Mouse (Mus musculus) kidney, embryonic 14.5 days (tissue): Measurements from ENCODE around the gene Pcbp1. TPM values are rescaled to one million over a fixed set of nuclear protein-coding genes. Genes with fewer than 3 reads are reported as not detected.
A peak's percentile ranks its signal among the peaks of the same experiment; 100 is the strongest.

Experiments
- ATAC-seq: fragments of 200-750 bp; cut with Nextera tagmentation; 2 replicates; pipeline ENCODE4 v1.8.0; 2017; ENCODE audit warnings: moderate number of reproducible peaks, mild to moderate bottlenecking, moderate TSS enrichment, moderate library complexity; ENCODE audit not compliant: low FRiP score, low TSS enrichment
- H3K27ac ChIP-seq: fragments of 300-500 bp; sonication (generic); 2 replicates; pipeline ENCODE4 v1.5.1; 2014; ENCODE audit warnings: low read depth, mild to moderate bottlenecking, low read length, moderate library complexity, mixed read lengths
- H3K27me3 ChIP-seq: fragments of 300-500 bp; sonication (generic); 2 replicates; pipeline ENCODE4 v1.6.1; 2014; ENCODE audit warnings: mild to moderate bottlenecking, low read length; ENCODE audit not compliant: control insufficient read depth, insufficient read depth
- H3K36me3 ChIP-seq: fragments of 300-500 bp; sonication (generic); 2 replicates; pipeline ENCODE4 v1.6.1; 2014; ENCODE audit warnings: low read length, mixed read lengths; ENCODE audit not compliant: control insufficient read depth, insufficient read depth
- H3K4me1 ChIP-seq: fragments of 300-500 bp; sonication (generic); 2 replicates; pipeline ENCODE4 v1.6.1; 2014; ENCODE audit warnings: low read length, mixed read lengths; ENCODE audit not compliant: control insufficient read depth, insufficient read depth
- H3K4me2 ChIP-seq: fragments of 300-500 bp; sonication (generic); replicated peaks from 2 replicates; pipeline ENCODE4 v1.6.1; 2014; ENCODE audit warnings: low read depth, mild to moderate bottlenecking, low read length
- H3K4me3 ChIP-seq: fragments of 300-500 bp; sonication (generic); 2 replicates; pipeline ENCODE4 v1.5.1; 2014; ENCODE audit warnings: mild to moderate bottlenecking, low read length
- H3K9ac ChIP-seq: fragments of 300-500 bp; sonication (generic); 2 replicates; pipeline ENCODE4 v1.6.1; 2014; ENCODE audit warnings: low read depth, mild to moderate bottlenecking, low read length, moderate library complexity
- H3K9me3 ChIP-seq: fragments of 300-500 bp; sonication (generic); 2 replicates; pipeline ENCODE4 v1.6.1; 2016; ENCODE audit warnings: low read length; ENCODE audit not compliant: control insufficient read depth
- WGBS: fragments of 180-500 bp; shearing (Covaris S2); extraction: QIAGEN DNeasy Blood & Tissue Kit; methylation state at CpG from one replicate; pipeline ENCODE4 v1.1.7; 2014; 5-methylcytosine and 5-hydroxymethylcytosine counted together
- polyA plus RNA-seq: library from polyadenylated mRNA; unstranded; fragments of >200 nt; fragmentation: Nextera tagmentation; extraction: Ambion mirVana; gene quantifications from 2 replicates; pipeline ENCODE4 v1.2.1, GENCODE M21; 2014

Pcbp1 gene
- polyA plus RNA-seq, 1 experiment from 2014 or later: 492 TPM

- H3K9ac ChIP-seq: no peak overlapping the region
- no peaks in the 10 kb centered on the region for H3K4me1 ChIP-seq
- no peak overlapping the region for H3K4me3 ChIP-seq
- H3K27ac ChIP-seq: no peak overlapping the region
- H3K4me2 ChIP-seq: no peak overlapping the region
- no peaks in the 10 kb centered on the region for H3K27me3 ChIP-seq
- 88% methylated on average over 4 of the region's 4 CpGs for WGBS
- no peaks in the 10 kb centered on the region for H3K36me3 ChIP-seq
- H3K9me3 ChIP-seq: no peaks in the 10 kb centered on the region
- ATAC-seq: no peak
Observed at GRCm38 (mm10) chr6:86503513-86503912, 22.6 kb downstream of the Pcbp1 start.

DNA sequence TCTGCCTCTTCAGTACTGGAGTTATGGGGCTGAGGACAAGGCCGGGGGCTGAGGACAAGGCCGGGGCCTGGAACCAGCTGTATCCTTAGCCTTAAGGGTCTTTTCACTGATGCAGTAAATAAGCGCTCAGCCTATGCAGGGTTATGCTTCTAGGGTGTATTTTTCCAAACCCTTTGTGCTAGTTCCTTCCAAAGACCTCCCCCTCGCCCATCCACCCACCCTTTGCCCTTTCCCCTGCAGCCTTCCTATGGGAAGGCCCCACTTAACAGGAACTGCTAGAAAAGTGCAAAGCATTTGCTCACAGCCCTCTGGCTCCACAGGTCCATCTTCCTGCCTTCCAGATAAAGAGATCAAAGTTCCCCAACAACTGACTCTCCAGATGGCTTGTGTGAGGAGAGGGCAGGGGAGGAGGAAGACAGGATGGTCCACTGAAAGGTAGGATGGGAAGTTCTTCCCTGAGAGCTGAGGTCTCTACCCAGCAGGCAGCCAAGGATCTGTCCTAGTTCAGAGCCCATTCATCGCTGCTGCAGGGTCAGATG lies 26.5 kb downstream of the Pcbp1 start:
- Histone ChIP-seq H3K9ac (peak overlapping the region; percentile 32; the same call in 1 of the 2 replicates), H3K4me2 (no peak overlapping the region), H3K27me3 (no peaks in the 10 kb centered on the region), H3K36me3 (no peaks in the 10 kb centered on the region), H3K9me3 (0 out of 2 replicates have a peak, but pooled peaks cover 5% of the 10 kb centered on the region), H3K4me3 (no peak overlapping the region), H3K4me1 (peaks cover 15% of the 10 kb centered on the region; the same call in 1 of the 2 replicates), H3K27ac (peak overlapping the region; percentile 53)
- WGBS: 43% methylated on average over 5 of the region's 5 CpGs
- no peak; the same call in 1 of the 2 replicates for ATAC-seq

DNA sequence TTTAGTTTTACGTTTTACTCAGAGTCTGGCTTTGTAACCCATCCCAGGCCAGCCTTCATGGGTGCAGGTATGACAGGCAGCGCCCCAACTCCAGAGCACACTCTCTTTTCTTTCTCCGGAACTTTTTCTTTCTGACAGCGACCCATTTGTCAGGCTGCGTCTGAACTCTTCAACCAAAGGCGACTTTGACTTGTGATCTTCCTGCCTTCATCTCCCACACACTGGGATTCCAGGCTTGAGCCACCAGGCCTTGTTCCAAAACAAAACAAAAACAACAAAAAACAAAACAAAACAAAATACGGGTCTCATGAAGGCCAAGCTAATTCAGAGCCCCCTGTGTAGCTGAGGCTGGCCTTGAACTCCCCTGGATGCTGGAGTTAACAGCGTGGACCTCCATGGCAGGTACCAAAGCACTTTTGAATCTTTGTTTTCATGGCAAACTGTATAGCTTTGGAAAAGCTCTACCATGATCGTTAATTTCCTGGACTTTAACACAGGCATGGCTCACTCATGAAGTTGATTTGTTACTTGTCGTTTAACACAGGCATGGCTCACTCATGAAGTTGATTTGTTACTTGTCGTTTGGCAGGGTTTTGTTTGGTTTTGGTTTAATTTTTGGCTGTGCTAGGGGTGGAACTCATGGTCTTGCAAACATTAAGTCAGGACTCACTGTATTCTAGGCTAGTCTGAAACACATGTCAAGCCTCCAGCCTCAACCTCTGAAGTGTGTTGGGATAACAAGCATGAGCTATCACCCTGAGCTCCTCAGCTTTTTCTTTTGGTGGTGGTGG lies 28.0 kb downstream of the Pcbp1 start:
- no peaks in the 10 kb centered on the region for H3K27me3 ChIP-seq
- 34% methylated on average over 11 of the region's 11 CpGs for WGBS
- no peak overlapping the region for H3K9ac ChIP-seq
- no peaks in the 10 kb centered on the region for H3K36me3 ChIP-seq
- H3K4me1 ChIP-seq: peaks cover 18% of the 10 kb centered on the region; the same call in 1 of the 2 replicates
- H3K4me3 ChIP-seq: peak overlapping the region; percentile 26; the same call in 1 of the 2 replicates
- peak overlapping the region; percentile 78 for H3K27ac ChIP-seq
- no peak for ATAC-seq
- peak overlapping the region; percentile 32 for H3K4me2 ChIP-seq
- 0 out of 2 replicates have a peak, but pooled peaks cover 5% of the 10 kb centered on the region for H3K9me3 ChIP-seq

- H3K27ac ChIP-seq: peak overlapping the region; percentile 78
- ATAC-seq: peak; percentile 48
- peak overlapping the region; percentile 32 for H3K4me2 ChIP-seq
- H3K9me3 ChIP-seq: 0 out of 2 replicates have a peak, but pooled peaks cover 5% of the 10 kb centered on the region
- no peaks in the 10 kb centered on the region for H3K36me3 ChIP-seq
- peak overlapping the region; percentile 26 for H3K4me3 ChIP-seq
- H3K4me1 ChIP-seq: peaks cover 18% of the 10 kb centered on the region; the same call in 1 of the 2 replicates
- WGBS: 13% methylated on average over 13 of the region's 13 CpGs
- peak overlapping the region; percentile 31; the same call in 1 of the 2 replicates for H3K9ac ChIP-seq
- H3K27me3 ChIP-seq: no peaks in the 10 kb centered on the region
Observed at GRCm38 (mm10) chr6:86497071-86497815, 28.9 kb downstream of the Pcbp1 start.

DNA sequence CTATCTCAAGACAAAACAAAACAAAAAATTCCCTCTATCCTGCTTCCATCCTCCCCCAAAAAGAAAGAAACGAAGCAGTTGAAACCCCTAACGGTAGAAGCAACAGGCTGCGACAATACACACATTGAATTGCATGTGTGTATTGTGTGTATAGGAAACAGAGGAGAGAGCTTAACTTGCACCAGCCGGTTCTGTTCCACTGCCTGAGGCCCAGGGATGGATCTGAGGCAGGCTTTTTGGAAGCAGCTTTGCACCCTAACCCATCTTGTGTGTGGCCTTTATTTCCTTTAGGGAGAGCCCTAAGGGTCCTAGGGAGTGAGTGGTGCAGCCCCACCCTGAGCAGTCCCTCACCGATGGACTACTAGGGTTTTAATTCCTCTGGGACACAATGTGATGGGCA lies 29.5 kb downstream of the Pcbp1 start:
- Histone ChIP-seq H3K36me3 (no peaks in the 10 kb centered on the region), H3K27ac (peak overlapping the region; percentile 78; the same call in 1 of the 2 replicates), H3K27me3 (no peaks in the 10 kb centered on the region), H3K4me3 (peak overlapping the region; percentile 26; the same call in 1 of the 2 replicates), H3K4me2 (peak overlapping the region; percentile 32), H3K9ac (peak overlapping the region; percentile 31; the same call in 1 of the 2 replicates), H3K9me3 (0 out of 2 replicates have a peak, but pooled peaks cover 5% of the 10 kb centered on the region), H3K4me1 (peaks cover 18% of the 10 kb centered on the region; the same call in 1 of the 2 replicates)
- ATAC-seq: no peak
- WGBS: 60% methylated on average over 5 of the region's 5 CpGs

GRCm38 (mm10) chr6:86496127-86496526 lies 30.0 kb downstream of the Pcbp1 start:
- peaks cover 18% of the 10 kb centered on the region; the same call in 1 of the 2 replicates for H3K4me1 ChIP-seq
- no peak for ATAC-seq
- 0 out of 2 replicates have a peak, but pooled peaks cover 5% of the 10 kb centered on the region for H3K9me3 ChIP-seq
- H3K4me2 ChIP-seq: peak overlapping the region; percentile 32; the same call in 1 of the 2 replicates
- H3K4me3 ChIP-seq: peak overlapping the region; percentile 26; the same call in 1 of the 2 replicates
- H3K9ac ChIP-seq: no peak overlapping the region
- H3K36me3 ChIP-seq: no peaks in the 10 kb centered on the region
- 67% methylated on average over 8 of the region's 8 CpGs for whole genome bisulfite sequencing
- H3K27me3 ChIP-seq: no peaks in the 10 kb centered on the region
- H3K27ac ChIP-seq: peak overlapping the region; percentile 78; the same call in 1 of the 2 replicates

DNA sequence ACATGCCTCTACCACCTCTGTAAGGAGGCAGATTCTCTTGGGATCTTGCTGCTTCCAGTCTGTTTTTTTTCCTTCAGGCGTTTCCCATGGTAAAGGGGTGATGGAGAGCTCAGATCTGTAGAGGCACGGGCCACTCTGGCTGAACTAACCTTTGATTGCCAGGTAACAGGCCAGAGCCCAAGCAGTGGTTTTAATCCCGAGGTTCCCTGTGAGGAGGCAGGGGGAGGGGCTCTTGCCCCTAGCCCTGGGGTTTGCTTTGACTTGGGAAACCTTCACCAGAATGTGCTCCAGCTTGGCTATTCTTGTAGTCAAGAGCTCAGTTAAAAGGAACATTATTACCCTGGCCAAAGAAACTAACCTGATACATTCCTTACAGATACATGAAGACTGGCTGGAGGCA lies 30.5 kb downstream of the Pcbp1 start:
- peaks cover 18% of the 10 kb centered on the region; the same call in 1 of the 2 replicates for H3K4me1 ChIP-seq
- no peak overlapping the region for H3K9ac ChIP-seq
- H3K4me3 ChIP-seq: no peak overlapping the region
- WGBS: 58% methylated on average over 3 of the region's 3 CpGs
- H3K36me3 ChIP-seq: no peaks in the 10 kb centered on the region
- no peak for ATAC-seq
- no peak overlapping the region for H3K27ac ChIP-seq
- 0 out of 2 replicates have a peak, but pooled peaks cover 5% of the 10 kb centered on the region for H3K9me3 ChIP-seq
- no peaks in the 10 kb centered on the region for H3K27me3 ChIP-seq
- H3K4me2 ChIP-seq: no peak overlapping the region

DNA sequence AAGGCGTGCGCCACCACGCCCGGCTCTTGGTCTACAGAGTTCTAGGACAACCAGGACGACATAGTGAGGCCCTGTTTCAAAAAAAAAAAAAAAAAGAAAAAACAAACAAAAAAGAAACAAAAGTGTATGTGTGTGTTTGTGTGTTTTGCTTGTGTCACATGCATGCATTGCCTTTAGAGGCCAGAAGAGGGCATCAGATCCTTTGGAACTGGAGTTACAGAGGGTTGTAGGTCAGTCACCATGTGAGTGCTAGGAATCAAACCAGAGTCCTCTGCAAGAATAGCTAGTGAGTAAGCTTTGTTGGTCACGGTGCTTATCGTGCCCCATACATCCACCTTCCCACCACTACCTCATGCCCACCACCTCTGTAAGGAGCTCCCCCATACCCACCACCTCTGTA lies 31.4 kb downstream of the Pcbp1 start:
- H3K4me2 ChIP-seq: no peak overlapping the region
- WGBS: 94% methylated on average over 7 of the region's 7 CpGs
- no peaks in the 10 kb centered on the region for H3K36me3 ChIP-seq
- no peaks in the 10 kb centered on the region for H3K27me3 ChIP-seq
- no peak overlapping the region for H3K9ac ChIP-seq
- H3K4me3 ChIP-seq: no peak overlapping the region
- H3K4me1 ChIP-seq: peaks cover 18% of the 10 kb centered on the region; the same call in 1 of the 2 replicates
- no peak overlapping the region for H3K27ac ChIP-seq
- 0 out of 2 replicates have a peak, but pooled peaks cover 5% of the 10 kb centered on the region for H3K9me3 ChIP-seq
- no peak for ATAC-seq
